Mouse (Mus musculus) ES-Bruce4 (cell line): ENCODE results near the gene Prrxl1. TPM values are rescaled to one million over a fixed set of nuclear protein-coding genes. Genes with fewer than 3 reads are reported as not detected.

Source experiments
- H3K27ac ChIP-seq: 2 replicates; pipeline ENCODE4 v1.5.1; 2012; ENCODE audit warnings: low read length, inconsistent platforms; ENCODE audit not compliant: insufficient read depth
- H3K27me3 ChIP-seq: 2 replicates; pipeline ENCODE4 v1.6.1; 2012; ENCODE audit warnings: mild to moderate bottlenecking, low read length, inconsistent platforms; ENCODE audit not compliant: control insufficient read depth, poor library complexity, insufficient read depth, severe bottlenecking
- H3K36me3 ChIP-seq: 2 replicates; pipeline ENCODE4 v1.6.1; 2012; ENCODE audit warnings: inconsistent platforms, mild to moderate bottlenecking, low read length, moderate library complexity; ENCODE audit not compliant: control insufficient read depth, poor library complexity, insufficient read depth, severe bottlenecking
- H3K4me1 ChIP-seq: one replicate; pipeline ENCODE4 v1.8.1; 2011; ENCODE audit warnings: low read length; ENCODE audit not compliant: control insufficient read depth, insufficient read depth
- H3K4me3 ChIP-seq: 2 replicates; pipeline ENCODE4 v1.5.1; 2011; ENCODE audit warnings: low read depth, mild to moderate bottlenecking, low read length
- H3K9ac ChIP-seq: 2 replicates; pipeline ENCODE4 v1.6.1; 2012; ENCODE audit warnings: low read depth, mild to moderate bottlenecking, inconsistent platforms; ENCODE audit not compliant: poor library complexity, severe bottlenecking
- H3K9me3 ChIP-seq: replicated peaks from 2 replicates; pipeline ENCODE4 v1.6.1; 2012; ENCODE audit warnings: mild to moderate bottlenecking, low read length, inconsistent platforms; ENCODE audit not compliant: control insufficient read depth, poor library complexity, insufficient read depth, severe bottlenecking
- CTCF ChIP-seq: IDR thresholded peaks from one replicate; pipeline ENCODE4 v1.8.1; 2011; ENCODE audit warnings: low read depth, low read length
- EP300 ChIP-seq: IDR thresholded peaks from 2 replicates; pipeline ENCODE4 v1.6.1; 2011; ENCODE audit warnings: low read depth, low read length; ENCODE audit not compliant: insufficient read depth
- POLR2A ChIP-seq: IDR thresholded peaks from one replicate; pipeline ENCODE4 v1.8.1; 2011; ENCODE audit warnings: low read length; ENCODE audit not compliant: insufficient read depth
- polyA plus RNA-seq: library from polyadenylated mRNA; stranded (reverse); fragments of >200 nt; gene quantifications from 2 replicates; pipeline ENCODE4 v1.2.4, GENCODE M21; 2011; ENCODE audit warnings: low read depth; ENCODE audit not compliant: missing spikeins, insufficient read depth, insufficient read length

The Prrxl1 gene
- polyA plus RNA-seq, 1 experiment, result not detected

- H3K4me3 ChIP-seq, result no peak overlapping the region
- TF ChIP-seq EP300 (no peak), POLR2A (no peak), CTCF (no peak)
- H3K27ac ChIP-seq, result no peak overlapping the region
- no peak overlapping the region for H3K9ac ChIP-seq
- no peaks in the 10 kb centered on the region for H3K36me3 ChIP-seq
- no peaks in the 10 kb centered on the region for H3K9me3 ChIP-seq
- no peaks in the 10 kb centered on the region for H3K4me1 ChIP-seq
- no peaks in the 10 kb centered on the region for H3K27me3 ChIP-seq
These were observed 97.1 kb downstream of the Prrxl1 start for GRCm38 (mm10) chr14:32696344-32696743.

GRCm38 (mm10) chr14:32697774-32698173, 98.6 kb downstream of the Prrxl1 start:
- H3K4me3 ChIP-seq, result no peak overlapping the region
- no peak overlapping the region for H3K9ac ChIP-seq
- no peak overlapping the region for H3K27ac ChIP-seq
- H3K36me3 ChIP-seq, result no peaks in the 10 kb centered on the region
- no peaks in the 10 kb centered on the region for H3K9me3 ChIP-seq
- no peak for TF ChIP-seq POLR2A
- no peak for TF ChIP-seq CTCF
- TF ChIP-seq EP300, result no peak
- no peaks in the 10 kb centered on the region for H3K27me3 ChIP-seq
- no peaks in the 10 kb centered on the region for H3K4me1 ChIP-seq

GRCm38 (mm10) chr14:32698556-32698955, 99.3 kb downstream of the Prrxl1 start:
- Histone ChIP-seq H3K9ac (no peak overlapping the region), H3K27me3 (no peaks in the 10 kb centered on the region), H3K27ac (no peak overlapping the region), H3K4me1 (no peaks in the 10 kb centered on the region), H3K4me3 (no peak overlapping the region), H3K9me3 (no peaks in the 10 kb centered on the region), H3K36me3 (no peaks in the 10 kb centered on the region)
- TF ChIP-seq EP300 (no peak), POLR2A (no peak), CTCF (no peak)

Other genes with a start within 250 kb of the Prrxl1 start
- not detected in 2 replicates for gene 1700024G13Rik, start 211.0 kb upstream of the Prrxl1 start, polyA plus RNA-seq
- gene Slc18a3, start 134.6 kb upstream of the Prrxl1 start, polyA plus RNA-seq, result 0.27 TPM in 1 of 2 replicates, not detected in the other
- 1.1 TPM in 1 of 2 replicates, not detected in the other for gene Chat, start 133.4 kb upstream of the Prrxl1 start, polyA plus RNA-seq
- 22.8 and 24.6 TPM in 2 replicates for gene Ercc6, start 85.9 kb upstream of the Prrxl1 start, polyA plus RNA-seq
- gene 3425401B19Rik, start 85.9 kb downstream of the Prrxl1 start, polyA plus RNA-seq, result not detected in 2 replicates
- gene Tmem273, start 186.6 kb downstream of the Prrxl1 start, polyA plus RNA-seq, result not detected in 2 replicates
- gene Fam170b, start 234.6 kb downstream of the Prrxl1 start, polyA plus RNA-seq, result not detected in 2 replicates